21 mouse cellular contexts compared by ENCODE assay signal in the genomic region with DNA sequence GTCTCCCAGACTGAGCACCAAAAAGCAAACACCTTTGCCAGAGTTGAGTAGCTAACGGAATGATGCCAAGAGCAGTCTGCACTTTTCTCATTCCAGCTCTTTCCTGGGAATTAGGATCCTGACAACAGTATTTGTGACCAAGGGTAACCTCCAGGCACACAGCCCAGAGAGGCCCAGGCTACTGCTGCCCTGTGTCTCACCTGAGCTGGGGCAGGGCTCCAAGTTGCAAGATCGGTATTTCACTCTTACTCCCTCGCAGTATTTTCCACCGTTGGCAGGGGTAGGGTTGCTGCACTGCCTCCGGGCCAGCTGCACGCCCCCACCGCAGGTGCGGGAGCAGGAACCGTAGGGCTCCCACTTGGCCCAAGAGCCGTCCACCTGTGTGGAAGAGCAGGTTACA. TPM values are rescaled to one million over a fixed set of nuclear protein-coding genes. Genes with fewer than 3 reads are reported as not detected.
DNase-seq lines count a peak whose midpoint lies in the region; ATAC-seq and TF ChIP-seq lines count a peak whose summit lies in the region.
"Had no signal": no experiment of that assay in that cellular context is flagged by ENCODE, and none has a peak within 500 bp of the region (broad histone marks: within the 10 kb centered on the region; RNA-seq: fewer than 3 reads in every experiment).

No protein-coding gene starts in this region.

- TF ChIP-seq POLR2A in liver, adult 2 months (IDR thresholded peaks at IDR 0.05; ENCODE audit: extremely low read depth, insufficient read depth, low read length), result no peak

- H3K9me3 ChIP-seq in embryonic facial prominence, embryonic 14.5 days (ENCODE audit: control insufficient read depth, low read length), result no peaks in the 10 kb centered on the region
- no peaks in the 10 kb centered on the region for H3K9me3 ChIP-seq in embryonic facial prominence, embryonic 10.5 days
- no peaks in the 10 kb centered on the region for H3K9me3 ChIP-seq in midbrain, embryonic 11.5 days (ENCODE audit: control insufficient read depth, low read length)
- no peaks in the 10 kb centered on the region for H3K9me3 ChIP-seq in midbrain, embryonic 14.5 days (ENCODE audit: control insufficient read depth, low read length)
- H3K9me3 ChIP-seq in stomach, postnatal 0 days (ENCODE audit: control insufficient read depth, low read length), result no peaks in the 10 kb centered on the region
- H3K9me3 ChIP-seq: embryonic facial prominence, embryonic 13.5 days; forebrain, embryonic 13.5 days; heart, embryonic 12.5 days; hindbrain, embryonic 15.5 days had no signal

- no peak overlapping the region for H3K27ac ChIP-seq in embryonic facial prominence, embryonic 14.5 days (replicated peaks; ENCODE audit: low read depth, low read length)
- no peak overlapping the region for H3K27ac ChIP-seq in embryonic facial prominence, embryonic 10.5 days (replicated peaks)
- H3K27ac ChIP-seq in liver, adult 2 months (replicated peaks; ENCODE audit: insufficient read depth, low read depth, low read length), result peak overlapping the region; percentile 27
- no peak overlapping the region for H3K27ac ChIP-seq in midbrain, embryonic 11.5 days (ENCODE audit: low read depth, low read length)
- no peak overlapping the region for H3K27ac ChIP-seq in midbrain, embryonic 14.5 days (replicated peaks; ENCODE audit: low read depth, low read length)
- H3K27ac ChIP-seq in stomach, postnatal 0 days (replicated peaks), result no peak overlapping the region
- H3K27ac ChIP-seq: embryonic facial prominence, embryonic 13.5 days; forebrain, embryonic 13.5 days; hindbrain, embryonic 15.5 days had no signal

- H3K4me2 ChIP-seq in embryonic facial prominence, embryonic 14.5 days (ENCODE audit: low read depth, low read length), result no peak overlapping the region
- H3K4me2 ChIP-seq in midbrain, embryonic 11.5 days, result no peak overlapping the region
- no peak overlapping the region for H3K4me2 ChIP-seq in midbrain, embryonic 14.5 days (ENCODE audit: low read length)
- no peak overlapping the region for H3K4me2 ChIP-seq in stomach, postnatal 0 days (replicated peaks; ENCODE audit: low read depth)
- H3K4me2 ChIP-seq: embryonic facial prominence, embryonic 13.5 days; forebrain, embryonic 13.5 days; heart, embryonic 12.5 days; hindbrain, embryonic 15.5 days had no signal

- H3K27me3 ChIP-seq in embryonic facial prominence, embryonic 14.5 days (replicated peaks; ENCODE audit: control insufficient read depth, insufficient read depth, low read length), result no peaks in the 10 kb centered on the region
- H3K27me3 ChIP-seq in embryonic facial prominence, embryonic 10.5 days (replicated peaks; ENCODE audit: low read depth, poor library complexity, severe bottlenecking), result no peaks in the 10 kb centered on the region
- H3K27me3 ChIP-seq in liver, adult 2 months (ENCODE audit: control insufficient read depth, insufficient read depth, low read length), result no peaks in the 10 kb centered on the region
- H3K27me3 ChIP-seq in midbrain, embryonic 11.5 days (ENCODE audit: control insufficient read depth, insufficient read depth, low read length), result no peaks in the 10 kb centered on the region
- H3K27me3 ChIP-seq in midbrain, embryonic 14.5 days (ENCODE audit: control insufficient read depth, insufficient read depth, low read length), result no peaks in the 10 kb centered on the region
- no peaks in the 10 kb centered on the region for H3K27me3 ChIP-seq in stomach, postnatal 0 days (ENCODE audit: control insufficient read depth, insufficient read depth, low read length)
- H3K27me3 ChIP-seq: embryonic facial prominence, embryonic 13.5 days; forebrain, embryonic 13.5 days; heart, embryonic 12.5 days; hindbrain, embryonic 15.5 days had no signal

- peaks cover 39% of the 10 kb centered on the region for H3K36me3 ChIP-seq in embryonic facial prominence, embryonic 14.5 days (ENCODE audit: control insufficient read depth, insufficient read depth, low read length)
- H3K36me3 ChIP-seq in embryonic facial prominence, embryonic 10.5 days (replicated peaks), result peaks cover 46% of the 10 kb centered on the region
- no peaks in the 10 kb centered on the region for H3K36me3 ChIP-seq in liver, adult 2 months (ENCODE audit: control insufficient read depth, insufficient read depth, low read length)
- no peaks in the 10 kb centered on the region for H3K36me3 ChIP-seq in midbrain, embryonic 11.5 days (ENCODE audit: control insufficient read depth, insufficient read depth, low read length)
- no peaks in the 10 kb centered on the region for H3K36me3 ChIP-seq in midbrain, embryonic 14.5 days (ENCODE audit: control insufficient read depth, insufficient read depth, low read length)
- H3K36me3 ChIP-seq in stomach, postnatal 0 days (ENCODE audit: control insufficient read depth, insufficient read depth, low read length), result peaks cover 7% of the 10 kb centered on the region; the same call in 1 of the 2 replicates

- H3K4me3 ChIP-seq in embryonic facial prominence, embryonic 14.5 days (ENCODE audit: low read depth, low read length), result no peak overlapping the region
- H3K4me3 ChIP-seq in embryonic facial prominence, embryonic 10.5 days, result no peak overlapping the region
- peak overlapping the region; percentile 34; the same call in 1 of the 2 replicates for H3K4me3 ChIP-seq in liver, adult 2 months (ENCODE audit: insufficient read depth, low read depth, low read length)
- no peak overlapping the region for H3K4me3 ChIP-seq in midbrain, embryonic 11.5 days (ENCODE audit: low read depth, low read length)
- H3K4me3 ChIP-seq in midbrain, embryonic 14.5 days (replicated peaks; ENCODE audit: low read depth, low read length), result no peak overlapping the region
- H3K4me3 ChIP-seq in stomach, postnatal 0 days (ENCODE audit: low read depth, low read length), result no peak overlapping the region
- H3K4me3 ChIP-seq: embryonic facial prominence, embryonic 13.5 days; forebrain, embryonic 13.5 days; heart, embryonic 12.5 days; hindbrain, embryonic 15.5 days had no signal

- DNase-seq in embryonic facial prominence, embryonic 14.5 days (ENCODE audit: low spot score), result no peak
- no peak for DNase-seq in embryonic facial prominence, embryonic 10.5 days (ENCODE audit: low spot score)
- peak; percentile 97 for DNase-seq in liver, adult 2 months (ENCODE audit: extremely low read depth, low read depth, low spot score)
- DNase-seq in liver, result no peak
- peak; percentile 19 for DNase-seq in midbrain, embryonic 11.5 days (ENCODE audit: low spot score, missing footprints)
- no peak for DNase-seq in midbrain, embryonic 14.5 days
- no peak for DNase-seq in stomach, postnatal 0 days (ENCODE audit: low spot score)
- no peak for DNase-seq in right cerebral cortex, postnatal 4 days
- DNase-seq: adrenal gland, adult 8-10 months; cerebellum, adult 11-12 months; cerebellum, adult 9-10 months; cerebellum, postnatal 25 days; forebrain, postnatal 0 days; gastrocnemius, postnatal 14 days; heart, postnatal 36 days had no signal

- H3K4me1 ChIP-seq in embryonic facial prominence, embryonic 14.5 days (ENCODE audit: control insufficient read depth, insufficient read depth, low read length), result no peaks in the 10 kb centered on the region
- no peaks in the 10 kb centered on the region for H3K4me1 ChIP-seq in embryonic facial prominence, embryonic 10.5 days
- H3K4me1 ChIP-seq in liver, adult 2 months (ENCODE audit: control insufficient read depth, insufficient read depth, low read length), result peaks cover 7% of the 10 kb centered on the region
- H3K4me1 ChIP-seq in midbrain, embryonic 11.5 days (ENCODE audit: control insufficient read depth, insufficient read depth, low read length), result no peaks in the 10 kb centered on the region
- H3K4me1 ChIP-seq in midbrain, embryonic 14.5 days (ENCODE audit: control insufficient read depth, insufficient read depth, low read length), result no peaks in the 10 kb centered on the region
- H3K4me1 ChIP-seq in stomach, postnatal 0 days (replicated peaks; ENCODE audit: control insufficient read depth, insufficient read depth), result no peaks in the 10 kb centered on the region
- H3K4me1 ChIP-seq: forebrain, embryonic 13.5 days; heart, embryonic 12.5 days; hindbrain, embryonic 15.5 days had no signal

- H3K79me2 ChIP-seq in liver, adult 2 months (ENCODE audit: control insufficient read depth, insufficient read depth, low read length), result no peaks in the 10 kb centered on the region

- no peak for TF ChIP-seq EP300 in stomach, postnatal 0 days (optimal IDR thresholded peaks at IDR 0.05)

- peak; percentile 33; the same call in 1 of the 2 replicates for ATAC-seq in embryonic facial prominence, embryonic 14.5 days (ENCODE audit: low read depth)
- ATAC-seq in midbrain, embryonic 11.5 days (ENCODE audit: low FRiP score), result no peak
- ATAC-seq in midbrain, embryonic 14.5 days (ENCODE audit: low FRiP score, low TSS enrichment), result no peak
- ATAC-seq in stomach, postnatal 0 days (ENCODE audit: low FRiP score, low TSS enrichment), result peak; percentile 28; the same call in 1 of the 2 replicates
- ATAC-seq: forebrain, embryonic 13.5 days; forebrain, postnatal 0 days had no signal

- TF ChIP-seq CTCF in liver, adult 2 months (IDR thresholded peaks at IDR 0.05; ENCODE audit: low read depth, low read length), result no peak
- no peak for TF ChIP-seq CTCF in stomach, postnatal 0 days (IDR thresholded peaks at IDR 0.05; ENCODE audit: low read depth)

- H3K9ac ChIP-seq in embryonic facial prominence, embryonic 14.5 days (ENCODE audit: low read depth, low read length), result no peak overlapping the region
- H3K9ac ChIP-seq in liver, adult 2 months (ENCODE audit: low read depth, low read length), result peak overlapping the region; percentile 7; the same call in 1 of the 2 replicates
- no peak overlapping the region for H3K9ac ChIP-seq in midbrain, embryonic 11.5 days (ENCODE audit: low read length)
- H3K9ac ChIP-seq in midbrain, embryonic 14.5 days (replicated peaks; ENCODE audit: low read length), result no peak overlapping the region
- H3K9ac ChIP-seq in stomach, postnatal 0 days (ENCODE audit: low read length), result no peak overlapping the region
- H3K9ac ChIP-seq: embryonic facial prominence, embryonic 13.5 days; forebrain, embryonic 13.5 days; forebrain, postnatal 0 days; heart, embryonic 12.5 days; hindbrain, embryonic 15.5 days had no signal

- 87% methylated on average over 10 of the region's 10 CpGs for WGBS in embryonic facial prominence, embryonic 14.5 days
- WGBS in embryonic facial prominence, embryonic 10.5 days, result 92% methylated on average over 10 of the region's 10 CpGs
- WGBS in liver, adult 2 months, result 14% methylated on average over 10 of the region's 10 CpGs
- WGBS in midbrain, embryonic 11.5 days, result 92% methylated on average over 10 of the region's 10 CpGs
- WGBS in midbrain, embryonic 14.5 days, result 92% methylated on average over 10 of the region's 10 CpGs
- WGBS in stomach, postnatal 0 days, result 69% methylated on average over 10 of the region's 10 CpGs

RNA-seq across cellular contexts. Expression of a gene that starts 16.4 kb away (rescaled TPM):
- polyA plus RNA-seq in embryonic facial prominence, embryonic 14.5 days (2014; fragmentation: Nextera tagmentation; extraction: Ambion mirVana), result 18.9 and 20.7 TPM in 2 replicates
- polyA plus RNA-seq in embryonic facial prominence, embryonic 10.5 days (2016; fragmentation: Nextera tagmentation; extraction: Ambion mirVana), result 7.2 and 9.1 TPM in 2 replicates
- 0.37 and 0.67 TPM in 2 replicates for total RNA-seq in liver, adult 2 months (2014; rRNA removed)
- 0.29 and 0.35 TPM in 2 replicates for polyA plus RNA-seq in liver, adult 2 months (2012; rRNA removed)
- 2.8 and 3.2 TPM in 2 replicates for polyA plus RNA-seq in midbrain, embryonic 11.5 days (2014; fragmentation: Nextera tagmentation; extraction: Ambion mirVana)
- 3.1 and 3.8 TPM in 2 replicates for polyA plus RNA-seq in midbrain, embryonic 14.5 days (2014; fragmentation: Nextera tagmentation; extraction: Ambion mirVana)
- 1.9 and 2.6 TPM in 2 replicates for polyA plus RNA-seq in stomach, postnatal 0 days (2015; fragmentation: Nextera tagmentation; extraction: Ambion mirVana)
- total RNA-seq: MEL had no signal
- polyA plus RNA-seq: C2C12 had no signal

RNA-seq across cellular contexts. Expression of a gene that starts 36.5 kb away (rescaled TPM):
- 3.9 and 4.1 TPM in 2 replicates for polyA plus RNA-seq in embryonic facial prominence, embryonic 14.5 days (2014; fragmentation: Nextera tagmentation; extraction: Ambion mirVana)
- polyA plus RNA-seq in embryonic facial prominence, embryonic 10.5 days (2016; fragmentation: Nextera tagmentation; extraction: Ambion mirVana), result 0.57 and 0.93 TPM in 2 replicates
- 0.07 TPM in 1 of 2 replicates, not detected in the other for total RNA-seq in liver, adult 2 months (2014; rRNA removed)
- not detected in 2 replicates for polyA plus RNA-seq in liver, adult 2 months (2012; rRNA removed)
- polyA plus RNA-seq in midbrain, embryonic 11.5 days (2014; fragmentation: Nextera tagmentation; extraction: Ambion mirVana), result 0.33 and 0.57 TPM in 2 replicates
- polyA plus RNA-seq in midbrain, embryonic 14.5 days (2014; fragmentation: Nextera tagmentation; extraction: Ambion mirVana), result 1.1 and 1.7 TPM in 2 replicates
- 7.8 and 8.8 TPM in 2 replicates for polyA plus RNA-seq in stomach, postnatal 0 days (2015; fragmentation: Nextera tagmentation; extraction: Ambion mirVana)
- total RNA-seq: MEL had no signal
- polyA plus RNA-seq: C2C12 had no signal

Comparison
In these comparisons a context has a peak if more than half of its experiments do, and no peak if none do; other contexts are left out.
1. DNase-seq: peak in liver, adult 2 months (single experiment) and midbrain, embryonic 11.5 days (single experiment); none in embryonic facial prominence, embryonic 14.5 days (single experiment), embryonic facial prominence, embryonic 10.5 days (single experiment), liver (single experiment), midbrain, embryonic 14.5 days (single experiment), stomach, postnatal 0 days (single experiment) and right cerebral cortex, postnatal 4 days (single experiment).
2. ATAC-seq: peak in embryonic facial prominence, embryonic 14.5 days (single experiment) and stomach, postnatal 0 days (single experiment); none in midbrain, embryonic 11.5 days (single experiment) and midbrain, embryonic 14.5 days (single experiment).